Mouse (Mus musculus) neural tube, embryonic 12.5 days (tissue): ENCODE measurements around the gene Ghdc. TPM values are rescaled to one million over a fixed set of nuclear protein-coding genes. Genes with fewer than 3 reads are reported as not detected.

Source experiments
- ATAC-seq: fragments of 200-750 bp; cut with Nextera tagmentation; 2 replicates; pipeline ENCODE4 v1.8.0; 2017; ENCODE audit warnings: low read depth, mild to moderate bottlenecking, moderate TSS enrichment, moderate library complexity; ENCODE audit not compliant: low FRiP score
- H3K27ac ChIP-seq: fragments of 300-500 bp; sonication (generic); 2 replicates; pipeline ENCODE4 v1.5.1; 2016
- H3K27me3 ChIP-seq: fragments of 300-500 bp; sonication (generic); replicated peaks from 2 replicates; pipeline ENCODE4 v1.6.1; 2016; ENCODE audit warnings: mild to moderate bottlenecking
- H3K36me3 ChIP-seq: fragments of 300-500 bp; sonication (generic); 2 replicates; pipeline ENCODE4 v1.6.1; 2016; ENCODE audit warnings: mild to moderate bottlenecking
- H3K4me1 ChIP-seq: fragments of 300-500 bp; sonication (generic); 2 replicates; pipeline ENCODE4 v1.6.1; 2016
- H3K4me2 ChIP-seq: fragments of 300-500 bp; sonication (generic); replicated peaks from 2 replicates; pipeline ENCODE4 v1.6.1; 2016; ENCODE audit warnings: mild to moderate bottlenecking
- H3K4me3 ChIP-seq: fragments of 300-500 bp; sonication (generic); 2 replicates; pipeline ENCODE4 v1.5.1; 2016
- H3K9ac ChIP-seq: fragments of 300-500 bp; sonication (generic); 2 replicates; pipeline ENCODE4 v1.6.1; 2016; ENCODE audit warnings: mild to moderate bottlenecking
- H3K9me3 ChIP-seq: fragments of 300-500 bp; sonication (generic); 2 replicates; pipeline ENCODE4 v1.6.1; 2016; ENCODE audit warnings: mild to moderate bottlenecking
- WGBS: fragments of 180-500 bp; shearing (Covaris S2); methylation state at CpG from one replicate; pipeline ENCODE4 v1.1.7; 2016; 5-methylcytosine and 5-hydroxymethylcytosine counted together
- polyA plus RNA-seq: library from polyadenylated mRNA; unstranded; fragments of >200 nt; fragmentation: Nextera tagmentation; extraction: Ambion mirVana; gene quantifications from 2 replicates; pipeline ENCODE4 v1.2.1, GENCODE M21; 2016

Ghdc gene
- polyA plus RNA-seq, 1 experiment from 2014 or later = 4.4 TPM

GRCm38 (mm10) chr11:100778069-100778468 is 7.3 kb upstream of the Ghdc start:
- WGBS = 75% methylated on average over 3 of the region's 3 CpGs
- H3K4me1 ChIP-seq = no peaks in the 10 kb centered on the region
- H3K9me3 ChIP-seq = no peaks in the 10 kb centered on the region
- peaks cover 19% of the 10 kb centered on the region for H3K36me3 ChIP-seq
- no peak overlapping the region for H3K9ac ChIP-seq
- H3K4me3 ChIP-seq = no peak overlapping the region
- H3K27me3 ChIP-seq = no peaks in the 10 kb centered on the region
- no peak for ATAC-seq
- no peak overlapping the region for H3K4me2 ChIP-seq
- no peak overlapping the region for H3K27ac ChIP-seq

GRCm38 (mm10) chr11:100775921-100776320 is 5.2 kb upstream of the Ghdc start:
- no peak for ATAC-seq
- H3K27me3 ChIP-seq = no peaks in the 10 kb centered on the region

GRCm38 (mm10) chr11:100774261-100774660 is 3.5 kb upstream of the Ghdc start:
- Histone ChIP-seq H3K9me3 (no peaks in the 10 kb centered on the region), H3K4me3 (no peak overlapping the region), H3K4me2 (no peak overlapping the region), H3K4me1 (0 out of 2 replicates have a peak, but pooled peaks cover 3% of the 10 kb centered on the region), H3K27me3 (no peaks in the 10 kb centered on the region), H3K36me3 (peaks cover 2% of the 10 kb centered on the region; the same call in 1 of the 2 replicates), H3K27ac (no peak overlapping the region), H3K9ac (no peak overlapping the region)
- no peak for ATAC-seq
- WGBS = 80% methylated on average over 4 of the region's 4 CpGs

More at GRCm38 (mm10) chr11:100775921-100776320, 5.2 kb upstream of the Ghdc start:
- WGBS = 85% methylated on average over 10 of the region's 10 CpGs
- H3K36me3 ChIP-seq = peaks cover 3% of the 10 kb centered on the region; the same call in 1 of the 2 replicates
- H3K9me3 ChIP-seq = no peaks in the 10 kb centered on the region
- H3K27ac ChIP-seq = no peak overlapping the region
- H3K4me1 ChIP-seq = no peaks in the 10 kb centered on the region
- H3K9ac ChIP-seq = no peak overlapping the region
- no peak overlapping the region for H3K4me3 ChIP-seq
- no peak overlapping the region for H3K4me2 ChIP-seq

- Histone ChIP-seq H3K27me3 (no peaks in the 10 kb centered on the region), H3K27ac (no peak overlapping the region), H3K4me1 (0 out of 2 replicates have a peak, but pooled peaks cover 3% of the 10 kb centered on the region), H3K9ac (0 out of 2 replicates have a peak overlapping the region, but pooled peaks have one; percentile 33), H3K4me2 (peak overlapping the region; percentile 60), H3K4me3 (no peak overlapping the region), H3K9me3 (no peaks in the 10 kb centered on the region), H3K36me3 (no peaks in the 10 kb centered on the region)
- WGBS = 66% methylated on average over 6 of the region's 6 CpGs
- no peak for ATAC-seq
These were observed 777 bp downstream of the Ghdc start for GRCm38 (mm10) chr11:100769980-100770379.

GRCm38 (mm10) chr11:100767871-100768270 is 2.9 kb downstream of the Ghdc start:
- ATAC-seq = no peak

GRCm38 (mm10) chr11:100766726-100767125 is 4.0 kb downstream of the Ghdc start:
- ATAC-seq = no peak
- Histone ChIP-seq H3K36me3 (no peaks in the 10 kb centered on the region), H3K4me3 (no peak overlapping the region), H3K27ac (no peak overlapping the region), H3K4me2 (no peak overlapping the region), H3K4me1 (peaks cover 8% of the 10 kb centered on the region; the same call in 1 of the 2 replicates), H3K9me3 (no peaks in the 10 kb centered on the region), H3K9ac (no peak overlapping the region), H3K27me3 (0 out of 2 replicates have a peak, but pooled peaks cover 9% of the 10 kb centered on the region)
- WGBS = 85% methylated on average over 9 of the region's 9 CpGs

More at GRCm38 (mm10) chr11:100767871-100768270, 2.9 kb downstream of the Ghdc start:
- H3K4me3 ChIP-seq = no peak overlapping the region
- no peak overlapping the region for H3K27ac ChIP-seq
- H3K27me3 ChIP-seq = no peaks in the 10 kb centered on the region
- WGBS = 88% methylated on average over 5 of the region's 5 CpGs
- no peaks in the 10 kb centered on the region for H3K9me3 ChIP-seq
- no peak overlapping the region for H3K4me2 ChIP-seq
- no peak overlapping the region for H3K9ac ChIP-seq
- no peaks in the 10 kb centered on the region for H3K36me3 ChIP-seq
- 0 out of 2 replicates have a peak, but pooled peaks cover 3% of the 10 kb centered on the region for H3K4me1 ChIP-seq

GRCm38 (mm10) chr11:100762831-100763230 is 7.9 kb downstream of the Ghdc start, which contains the start of gene Hcrt:
Hcrt (minus strand) TSS chr11:100762931.
- H3K9me3 ChIP-seq = no peaks in the 10 kb centered on the region
- peak within 1 kb of the TSS; percentile 53; the same call in 1 of the 2 replicates for H3K9ac ChIP-seq
- no peaks in the 10 kb centered on the region for H3K36me3 ChIP-seq
- peaks cover 35% of the 10 kb centered on the region for H3K27me3 ChIP-seq
- peaks cover 14% of the 10 kb centered on the region for H3K4me1 ChIP-seq
- 86% methylated on average over 7 of the region's 7 CpGs for WGBS
- H3K27ac ChIP-seq = no peak within 1 kb of the TSS
- H3K4me3 ChIP-seq = peak within 1 kb of the TSS; percentile 38
- H3K4me2 ChIP-seq = peak within 1 kb of the TSS; percentile 73
- no peak for ATAC-seq

GRCm38 (mm10) chr11:100761547-100762045 is 9.2 kb downstream of the Ghdc start:
- H3K4me2 ChIP-seq = peak overlapping the region; percentile 73
- under 1% methylated on average over 27 of the region's 27 CpGs for WGBS
- H3K27me3 ChIP-seq = peaks cover 35% of the 10 kb centered on the region
- peaks cover 14% of the 10 kb centered on the region for H3K4me1 ChIP-seq
- peak overlapping the region; percentile 53; the same call in 1 of the 2 replicates for H3K9ac ChIP-seq
- peak; percentile 70 for ATAC-seq
- H3K4me3 ChIP-seq = peak overlapping the region; percentile 38
- H3K27ac ChIP-seq = no peak overlapping the region
- H3K36me3 ChIP-seq = no peaks in the 10 kb centered on the region; the same call in 1 of the 2 replicates
- H3K9me3 ChIP-seq = no peaks in the 10 kb centered on the region

GRCm38 (mm10) chr11:100759611-100760233 is 11.0 kb downstream of the Ghdc start, which contains the start of gene Kcnh4:
Kcnh4 (minus strand) TSS chr11:100759942.
- peak within 1 kb of the TSS; percentile 81 for H3K4me2 ChIP-seq
- peaks cover 14% of the 10 kb centered on the region for H3K4me1 ChIP-seq
- no peak within 1 kb of the TSS for H3K27ac ChIP-seq
- peak; percentile 36; the same call in 1 of the 2 replicates for ATAC-seq
- peaks cover 35% of the 10 kb centered on the region for H3K27me3 ChIP-seq
- WGBS = under 1% methylated on average over 50 of the region's 51 CpGs
- peaks cover 4% of the 10 kb centered on the region for H3K36me3 ChIP-seq
- peak within 1 kb of the TSS; percentile 61 for H3K9ac ChIP-seq
- no peaks in the 10 kb centered on the region for H3K9me3 ChIP-seq
- peak within 1 kb of the TSS; percentile 43 for H3K4me3 ChIP-seq

GRCm38 (mm10) chr11:100758707-100759610 is 11.8 kb downstream of the Ghdc start:
- WGBS = 1% methylated on average over 35 of the region's 35 CpGs
- peak; percentile 44; the same call in 1 of the 2 replicates for ATAC-seq

GRCm38 (mm10) chr11:100757566-100757965 is 13.2 kb downstream of the Ghdc start:
- WGBS = 93% methylated on average over 12 of the region's 12 CpGs
- Histone ChIP-seq H3K27me3 (peaks cover 36% of the 10 kb centered on the region), H3K9me3 (no peaks in the 10 kb centered on the region), H3K4me1 (peaks cover 14% of the 10 kb centered on the region), H3K9ac (no peak overlapping the region), H3K27ac (no peak overlapping the region), H3K4me2 (no peak overlapping the region), H3K36me3 (peaks cover 4% of the 10 kb centered on the region), H3K4me3 (no peak overlapping the region)
- ATAC-seq = no peak

More at GRCm38 (mm10) chr11:100758707-100759610, 11.8 kb downstream of the Ghdc start:
- Histone ChIP-seq H3K36me3 (peaks cover 4% of the 10 kb centered on the region), H3K4me1 (peaks cover 14% of the 10 kb centered on the region), H3K9ac (peak overlapping the region; percentile 61), H3K4me3 (peak overlapping the region; percentile 43), H3K27ac (no peak overlapping the region), H3K4me2 (peak overlapping the region; percentile 81), H3K27me3 (peaks cover 38% of the 10 kb centered on the region), H3K9me3 (no peaks in the 10 kb centered on the region)
